Mouse (Mus musculus) lung, adult 2 months (tissue): ENCODE results near the gene Nppc.

ENCODE experiments used
- CTCF ChIP-seq: fragments of 200-500 bp; IDR thresholded peaks from 2 replicates; pipeline ENCODE4 v1.5.1; 2011; ENCODE audit warnings: mild to moderate bottlenecking, low read length, control low read depth; ENCODE audit not compliant: insufficient read depth
- POLR2A ChIP-seq: fragments of 200-500 bp; IDR thresholded peaks from 2 replicates; pipeline ENCODE4 v1.6.1; 2011; ENCODE audit warnings: low read depth, mild to moderate bottlenecking, control low read depth, low read length, borderline replicate concordance; ENCODE audit errors: extremely low read depth

DNA sequence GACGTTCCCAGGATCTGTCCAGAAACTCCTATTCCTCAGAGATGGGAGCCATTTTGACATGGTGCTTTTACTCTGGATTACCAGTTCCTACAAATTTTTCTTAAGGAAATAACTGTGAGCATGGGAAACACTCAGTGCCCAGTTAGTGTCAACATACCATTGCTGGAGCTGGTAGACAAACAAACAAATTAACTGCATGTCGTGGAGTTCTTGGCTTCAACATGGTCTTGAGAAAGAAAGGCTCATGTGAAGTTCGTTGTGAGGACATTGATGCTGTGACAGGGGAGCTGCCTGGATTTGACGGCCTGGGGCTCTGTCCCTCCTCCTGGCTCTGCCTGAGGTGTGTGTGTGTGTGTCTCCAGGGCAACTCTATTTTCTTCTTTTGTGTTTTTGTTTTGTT lies 40.4 kb downstream of the Nppc start:
- no peak for TF ChIP-seq CTCF
- TF ChIP-seq POLR2A: no peak
